Mouse (Mus musculus) ES-Bruce4 (cell line): ENCODE measurements around the gene Arhgap18.

Experiments used
- EP300 ChIP-seq: IDR thresholded peaks from 2 replicates; pipeline ENCODE4 v1.6.1; 2011; ENCODE audit warnings: low read depth, low read length; ENCODE audit not compliant: insufficient read depth
- POLR2A ChIP-seq: IDR thresholded peaks from one replicate; pipeline ENCODE4 v1.8.1; 2011; ENCODE audit warnings: low read length; ENCODE audit not compliant: insufficient read depth

DNA sequence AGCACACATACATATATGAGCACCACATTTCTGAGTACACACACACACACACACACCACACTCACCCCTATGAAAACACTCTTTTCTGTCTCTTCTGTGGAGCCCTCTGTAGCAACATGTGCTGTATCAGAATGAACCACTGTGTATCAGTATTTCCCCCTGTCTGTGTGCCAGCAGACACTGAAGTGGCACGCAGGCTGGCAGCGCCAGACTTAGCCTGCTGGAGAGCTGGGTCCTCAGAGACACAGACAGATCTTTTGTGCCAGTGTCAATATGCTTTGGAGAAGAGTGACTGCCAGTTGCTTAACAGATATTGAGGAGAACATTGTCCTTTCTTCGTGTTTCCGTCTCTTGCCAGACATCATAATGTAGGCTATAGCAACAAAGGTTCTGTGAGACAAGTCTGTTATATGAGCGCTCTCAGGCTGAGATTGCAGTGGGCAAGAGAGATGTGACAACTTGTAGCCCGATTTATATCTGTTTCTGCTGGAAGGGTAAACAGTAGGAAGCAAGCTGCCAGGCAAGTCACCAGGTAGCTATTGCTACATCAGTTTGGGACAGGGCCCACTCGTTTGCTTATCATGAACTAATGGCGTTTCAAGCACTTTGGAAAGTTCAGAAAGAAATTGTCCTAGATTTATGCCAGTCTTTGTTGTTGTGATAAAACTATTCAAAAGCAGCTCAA, 102.8 kb downstream of the Arhgap18 start:
- TF ChIP-seq EP300 = no peak
- TF ChIP-seq POLR2A = no peak
